Mouse (Mus musculus): ENCODE measurements around the gene Zfp966.
"Not testable (repeated sequence)": the region's sequence is repeated elsewhere in the genome, so short reads cannot be mapped to it uniquely, and the experiment has no call there.

Zfp966 gene

GRCm38 (mm10) chr2:175931000-175931399 lies at the start of gene Zfp966:
Gene Zfp966, minus strand, starts transcription at chr2:175931100.
- DNase-seq: not testable (repeated sequence)

GRCm38 (mm10) chr2:175965031-175965430 lies 34.1 kb upstream of the Zfp966 start, which contains the start of gene Gm2026:
Gene Gm2026, plus strand, starts transcription at chr2:175965331.
- DNase-seq: not testable (repeated sequence)

- DNase-seq: not testable (repeated sequence)
Observed at GRCm38 (mm10) chr2:175869024-175869423, 61.9 kb downstream of the Zfp966 start, which contains the start of gene Gm6710. Gene Gm6710, plus strand, starts transcription at chr2:175869219.

Measured in right cerebral cortex, adult 18-20 months (tissue).